Mouse (Mus musculus) myocyte (in vitro differentiated cells): ENCODE measurements around the gene Adamts14.

Experiments
- MAX ChIP-seq: IDR thresholded peaks from one replicate; pipeline ENCODE4 v1.6.1; 2011; ENCODE audit warnings: low read depth, mild to moderate bottlenecking, control low read depth
- POLR2A ChIP-seq: IDR thresholded peaks from one replicate; pipeline ENCODE4 v1.6.1; 2011; ENCODE audit warnings: low read depth, mild to moderate bottlenecking, control low read depth, moderate library complexity; ENCODE audit not compliant: insufficient read length

DNA sequence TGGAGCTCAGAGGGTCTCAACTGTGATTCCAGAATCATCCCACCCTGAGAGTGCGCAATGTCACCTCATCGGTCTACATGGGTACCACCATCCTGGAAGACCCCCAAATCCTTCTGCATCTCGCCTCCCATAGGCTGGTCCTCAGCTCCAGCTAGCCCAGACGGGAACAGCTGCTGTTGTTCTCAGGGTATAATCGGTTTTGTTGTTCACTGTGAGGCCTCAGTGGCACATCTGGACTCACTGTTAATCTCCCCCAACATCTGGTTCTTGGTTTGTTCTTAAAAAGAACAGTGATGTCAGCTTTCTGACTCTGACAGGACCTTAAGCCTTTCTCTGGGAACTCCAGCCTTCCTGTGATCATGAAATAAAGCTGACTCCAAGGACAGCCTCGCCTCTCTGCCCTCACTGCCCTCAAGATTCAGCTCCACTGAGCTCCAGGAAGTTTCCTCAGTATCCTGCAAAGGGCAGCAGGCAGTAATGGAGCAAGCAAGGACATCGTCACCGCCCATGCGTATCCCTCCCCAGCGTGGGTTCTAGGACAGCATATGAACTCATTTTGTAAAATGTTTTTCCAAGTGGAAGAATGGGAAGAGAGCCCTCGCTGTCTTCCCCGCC, 35.6 kb upstream of the Adamts14 start:
- TF ChIP-seq POLR2A = no peak
- no peak for TF ChIP-seq MAX
